Mouse (Mus musculus) hindbrain, embryonic 13.5 days (tissue): ENCODE measurements around the gene Hint3. TPM values are rescaled to one million over a fixed set of nuclear protein-coding genes. Genes with fewer than 3 reads are reported as not detected.

Source experiments
- ATAC-seq: fragments of 200-750 bp; cut with Nextera tagmentation; 2 replicates; pipeline ENCODE4 v1.8.0; 2017; ENCODE audit warnings: moderate TSS enrichment; ENCODE audit not compliant: low FRiP score
- H3K27ac ChIP-seq: fragments of 300-500 bp; sonication (generic); 2 replicates; pipeline ENCODE4 v1.5.1; 2015; ENCODE audit warnings: inconsistent platforms, mild to moderate bottlenecking, moderate library complexity
- H3K27me3 ChIP-seq: fragments of 300-500 bp; sonication (generic); 2 replicates; pipeline ENCODE4 v1.6.1; 2015; ENCODE audit warnings: mild to moderate bottlenecking, inconsistent platforms
- H3K36me3 ChIP-seq: fragments of 300-500 bp; sonication (generic); 2 replicates; pipeline ENCODE4 v1.6.1; 2015; ENCODE audit warnings: mild to moderate bottlenecking, inconsistent platforms
- H3K4me1 ChIP-seq: fragments of 300-500 bp; sonication (generic); replicated peaks from 2 replicates; pipeline ENCODE4 v1.6.1; 2015; ENCODE audit warnings: inconsistent platforms
- H3K4me2 ChIP-seq: fragments of 300-500 bp; sonication (generic); 2 replicates; pipeline ENCODE4 v1.6.1; 2015; ENCODE audit warnings: inconsistent platforms, mild to moderate bottlenecking, moderate library complexity
- H3K4me3 ChIP-seq: fragments of 300-500 bp; sonication (generic); 2 replicates; pipeline ENCODE4 v1.5.1; 2015; ENCODE audit warnings: mild to moderate bottlenecking, inconsistent platforms
- H3K9ac ChIP-seq: fragments of 300-500 bp; sonication (generic); 2 replicates; pipeline ENCODE4 v1.6.1; 2015; ENCODE audit warnings: mild to moderate bottlenecking, inconsistent platforms
- H3K9me3 ChIP-seq: fragments of 300-500 bp; sonication (generic); 2 replicates; pipeline ENCODE4 v1.6.1; 2016; ENCODE audit warnings: inconsistent platforms
- WGBS: fragments of 180-500 bp; shearing (Covaris S2); methylation state at CpG from one replicate; pipeline ENCODE4 v1.1.7; 2015; 5-methylcytosine and 5-hydroxymethylcytosine counted together
- polyA plus RNA-seq: library from polyadenylated mRNA; unstranded; fragments of >200 nt; fragmentation: Nextera tagmentation; extraction: Ambion mirVana; gene quantifications from 2 replicates; pipeline ENCODE4 v1.2.1, GENCODE M21; 2015

Hint3 gene
- polyA plus RNA-seq, 1 experiment from 2014 or later: 19.1 TPM

GRCm38 (mm10) chr10:30624161-30625019, 5.0 kb downstream of the Hint3 start:
- Histone ChIP-seq H3K4me3 (no peak overlapping the region), H3K36me3 (no peaks in the 10 kb centered on the region), H3K27me3 (0 out of 2 replicates have a peak, but pooled peaks cover 10% of the 10 kb centered on the region), H3K4me2 (no peak overlapping the region), H3K9me3 (no peaks in the 10 kb centered on the region), H3K4me1 (0 out of 2 replicates have a peak, but pooled peaks cover 4% of the 10 kb centered on the region), H3K9ac (no peak overlapping the region), H3K27ac (no peak overlapping the region; the same call in 1 of the 2 replicates)
- 61% methylated on average over 5 of the region's 5 CpGs for WGBS
- peak; percentile 63; the same call in 1 of the 2 replicates for ATAC-seq

DNA sequence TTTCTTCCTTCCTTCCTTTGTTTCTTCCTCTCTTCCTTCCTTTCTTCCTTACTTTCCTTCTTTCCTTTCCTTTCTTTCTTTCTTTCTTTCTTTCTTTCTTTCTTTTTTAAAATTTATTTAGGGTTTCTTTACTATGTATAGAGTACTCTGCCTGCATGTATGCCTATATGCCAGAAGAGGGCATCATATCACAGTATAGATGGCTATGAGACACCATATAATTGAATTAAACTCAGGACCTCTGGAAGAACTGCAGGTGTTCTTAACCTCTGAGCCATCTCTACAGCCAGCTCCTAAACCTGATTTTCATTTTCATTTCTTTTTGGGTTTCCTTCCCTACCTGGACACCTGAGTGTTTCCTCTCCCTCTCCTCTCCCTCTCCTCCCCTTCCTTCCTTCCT, 6.5 kb downstream of the Hint3 start:
- 0 out of 2 replicates have a peak, but pooled peaks cover 10% of the 10 kb centered on the region for H3K27me3 ChIP-seq
- H3K4me1 ChIP-seq: 0 out of 2 replicates have a peak, but pooled peaks cover 4% of the 10 kb centered on the region
- no peaks in the 10 kb centered on the region for H3K36me3 ChIP-seq
- H3K9ac ChIP-seq: no peak overlapping the region
- no peak overlapping the region for H3K27ac ChIP-seq
- H3K4me3 ChIP-seq: no peak overlapping the region
- H3K9me3 ChIP-seq: no peaks in the 10 kb centered on the region
- ATAC-seq: no peak
- no peak overlapping the region for H3K4me2 ChIP-seq

DNA sequence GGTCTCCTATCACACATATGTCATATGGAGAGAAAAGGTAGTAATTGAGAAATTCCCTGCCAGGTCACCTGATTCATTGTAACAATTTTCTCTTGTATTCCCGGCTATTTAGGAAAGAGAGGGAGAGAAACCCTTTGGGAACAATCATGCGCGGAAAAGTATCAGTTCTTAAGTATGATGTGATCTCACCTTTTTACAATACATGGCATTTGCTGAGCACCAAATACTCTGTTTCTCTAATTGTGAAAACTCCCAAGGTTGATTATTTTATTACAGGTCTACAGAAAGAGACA, 10.6 kb downstream of the Hint3 start:
- H3K27ac ChIP-seq: peak overlapping the region; percentile 49; the same call in 1 of the 2 replicates

GRCm38 (mm10) chr10:30618091-30618917, 11.1 kb downstream of the Hint3 start:
- peak; percentile 100 for ATAC-seq
- WGBS: 2% methylated on average over 49 of the region's 49 CpGs
- no peaks in the 10 kb centered on the region; the same call in 1 of the 2 replicates for H3K36me3 ChIP-seq
- no peaks in the 10 kb centered on the region for H3K9me3 ChIP-seq
- H3K27me3 ChIP-seq: 0 out of 2 replicates have a peak, but pooled peaks cover 10% of the 10 kb centered on the region
- peak overlapping the region; percentile 94 for H3K27ac ChIP-seq
- H3K9ac ChIP-seq: peak overlapping the region; percentile 77
- H3K4me1 ChIP-seq: peaks cover 6% of the 10 kb centered on the region
- peak overlapping the region; percentile 61 for H3K4me3 ChIP-seq
- H3K4me2 ChIP-seq: peak overlapping the region; percentile 70

More for the DNA sequence above, 10.6 kb downstream of the Hint3 start:
- H3K27me3 ChIP-seq: 0 out of 2 replicates have a peak, but pooled peaks cover 10% of the 10 kb centered on the region
- H3K9me3 ChIP-seq: no peaks in the 10 kb centered on the region
- H3K9ac ChIP-seq: peak overlapping the region; percentile 77
- H3K4me1 ChIP-seq: peaks cover 6% of the 10 kb centered on the region
- no peaks in the 10 kb centered on the region for H3K36me3 ChIP-seq
- no peak for ATAC-seq
- 53% methylated on average over 3 of the region's 3 CpGs for WGBS
- peak overlapping the region; percentile 61 for H3K4me3 ChIP-seq
- H3K4me2 ChIP-seq: peak overlapping the region; percentile 70

DNA sequence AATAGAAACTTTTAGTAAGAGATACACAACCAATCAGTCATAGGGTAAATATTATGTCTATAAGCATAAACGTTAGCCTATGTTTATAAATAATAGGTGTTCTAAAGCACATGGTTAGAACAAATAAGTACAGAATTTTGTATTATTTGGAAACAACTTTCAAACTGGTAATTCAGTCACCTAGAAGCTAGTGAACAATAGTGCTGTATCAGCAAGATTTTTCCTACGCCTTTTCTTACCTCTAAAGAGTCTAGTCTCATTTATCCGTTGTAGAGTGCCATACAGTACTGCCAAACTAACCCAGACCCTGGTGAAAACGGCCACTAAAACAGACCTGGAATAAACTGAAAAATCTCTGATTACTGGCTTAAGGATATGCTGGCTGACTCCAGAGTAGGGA, 16.4 kb downstream of the Hint3 start:
- Histone ChIP-seq H3K9ac (no peak overlapping the region), H3K27me3 (no peaks in the 10 kb centered on the region), H3K4me1 (peaks cover 6% of the 10 kb centered on the region), H3K27ac (no peak overlapping the region), H3K4me3 (no peak overlapping the region), H3K9me3 (no peaks in the 10 kb centered on the region), H3K36me3 (peaks cover 13% of the 10 kb centered on the region), H3K4me2 (no peak overlapping the region)
- WGBS: 83% methylated on average over 4 of the region's 4 CpGs
- ATAC-seq: no peak

DNA sequence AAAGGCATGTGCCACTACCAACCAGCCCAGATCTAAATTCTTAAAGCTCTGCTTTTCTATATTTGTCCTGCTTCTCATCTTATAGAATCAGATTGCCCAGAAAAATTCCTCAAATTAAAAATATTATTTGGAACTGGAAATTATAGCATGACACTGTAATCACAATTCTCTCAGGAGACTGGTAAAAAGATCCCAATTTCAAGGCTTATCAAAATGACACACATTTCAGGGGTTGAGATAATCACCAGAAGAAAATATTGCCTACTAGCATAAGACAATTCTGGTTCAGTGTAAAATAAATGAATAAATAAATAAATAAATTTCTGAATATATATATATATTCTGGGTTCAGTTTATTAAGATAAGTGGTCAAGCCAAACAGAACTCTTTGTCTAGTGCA, 19.8 kb downstream of the Hint3 start:
- no peak overlapping the region for H3K9ac ChIP-seq
- no peak for ATAC-seq
- H3K27ac ChIP-seq: no peak overlapping the region
- no peaks in the 10 kb centered on the region for H3K27me3 ChIP-seq
- H3K9me3 ChIP-seq: no peaks in the 10 kb centered on the region
- H3K4me3 ChIP-seq: no peak overlapping the region
- no peaks in the 10 kb centered on the region for H3K4me1 ChIP-seq
- H3K36me3 ChIP-seq: peaks cover 23% of the 10 kb centered on the region
- H3K4me2 ChIP-seq: no peak overlapping the region

DNA sequence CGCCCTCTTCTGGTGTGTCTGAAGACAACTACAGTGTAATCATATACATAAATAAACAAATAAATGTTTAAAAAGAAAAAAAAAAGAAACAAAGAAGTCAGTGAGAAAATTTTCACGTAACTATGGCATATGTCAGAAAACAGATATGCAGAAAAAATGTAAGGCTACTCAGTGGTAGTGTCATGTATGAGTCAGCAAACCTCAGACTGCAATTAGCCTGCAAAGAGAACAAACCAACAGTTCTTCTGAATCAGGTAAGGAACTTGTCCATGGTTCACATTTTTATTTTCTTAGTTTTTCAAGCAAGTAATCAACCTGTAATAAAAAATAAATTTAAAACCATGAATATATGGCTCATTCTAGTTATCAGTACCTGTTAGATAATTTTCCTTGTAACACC, 21.3 kb downstream of the Hint3 start:
- no peak for ATAC-seq
- Histone ChIP-seq H3K27ac (no peak overlapping the region), H3K4me3 (no peak overlapping the region), H3K9me3 (no peaks in the 10 kb centered on the region), H3K4me1 (no peaks in the 10 kb centered on the region), H3K27me3 (no peaks in the 10 kb centered on the region), H3K9ac (no peak overlapping the region), H3K36me3 (peaks cover 23% of the 10 kb centered on the region), H3K4me2 (no peak overlapping the region)
- WGBS: 74% methylated on average over 2 of the region's 2 CpGs

- H3K36me3 ChIP-seq: peaks cover 14% of the 10 kb centered on the region
- H3K9me3 ChIP-seq: no peaks in the 10 kb centered on the region
- peak; percentile 97 for ATAC-seq
- under 1% methylated on average over 28 of the region's 28 CpGs for WGBS
- H3K4me2 ChIP-seq: peak within 1 kb of the TSS; percentile 89
- H3K27ac ChIP-seq: peak within 1 kb of the TSS; percentile 91
- H3K27me3 ChIP-seq: no peaks in the 10 kb centered on the region
- peak within 1 kb of the TSS; percentile 84 for H3K9ac ChIP-seq
- H3K4me1 ChIP-seq: peaks cover 15% of the 10 kb centered on the region
- peak within 1 kb of the TSS; percentile 74 for H3K4me3 ChIP-seq
These were observed 28.9 kb downstream of the Hint3 start, which contains the start of gene Trmt11 for GRCm38 (mm10) chr10:30600542-30600966. TSS of gene Trmt11 (minus strand) at chr10:30600749.

DNA sequence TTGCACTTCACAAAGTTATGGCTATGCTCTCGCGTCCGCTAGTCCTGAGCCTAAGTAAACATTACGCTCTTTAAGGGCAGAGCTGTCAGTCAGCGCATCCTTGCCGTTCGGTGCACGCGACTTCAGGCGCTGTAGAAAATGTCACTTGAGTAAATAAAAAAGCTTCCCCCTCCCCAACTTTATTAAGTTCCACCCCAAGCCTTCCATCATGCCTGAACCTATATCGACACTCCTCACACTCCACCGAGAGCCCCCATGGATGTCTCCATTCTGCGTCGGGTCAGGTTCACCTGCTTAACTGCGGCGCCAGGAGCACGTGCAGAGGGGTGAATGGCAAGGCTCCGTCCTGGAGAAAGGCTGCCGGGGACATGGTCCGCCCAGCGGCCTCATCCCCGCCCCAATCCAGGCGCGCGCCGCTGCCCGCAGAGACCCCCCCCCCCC, 29.3 kb downstream of the Hint3 start:
- peak overlapping the region; percentile 89 for H3K4me2 ChIP-seq
- peak overlapping the region; percentile 84 for H3K9ac ChIP-seq
- no peaks in the 10 kb centered on the region for H3K27me3 ChIP-seq
- peak; percentile 88 for ATAC-seq
- H3K4me3 ChIP-seq: peak overlapping the region; percentile 74
- WGBS: under 1% methylated on average over 22 of the region's 27 CpGs
- peaks cover 18% of the 10 kb centered on the region for H3K36me3 ChIP-seq
- peak overlapping the region; percentile 91 for H3K27ac ChIP-seq
- peaks cover 15% of the 10 kb centered on the region for H3K4me1 ChIP-seq
- no peaks in the 10 kb centered on the region for H3K9me3 ChIP-seq

- Histone ChIP-seq H3K27ac (no peak overlapping the region), H3K4me3 (no peak overlapping the region), H3K36me3 (peaks cover 45% of the 10 kb centered on the region), H3K27me3 (no peaks in the 10 kb centered on the region), H3K4me2 (no peak overlapping the region), H3K9ac (no peak overlapping the region), H3K9me3 (no peaks in the 10 kb centered on the region), H3K4me1 (no peaks in the 10 kb centered on the region)
- WGBS: 70% methylated on average over 5 of the region's 5 CpGs
- 0 out of 2 replicates have a peak, but pooled peaks have one; percentile 39 for ATAC-seq
These were observed 42.4 kb downstream of the Hint3 start for GRCm38 (mm10) chr10:30587037-30587436.

GRCm38 (mm10) chr10:30585691-30586090, 43.7 kb downstream of the Hint3 start:
- 89% methylated on average over 1 of the region's 1 CpGs for WGBS
- Histone ChIP-seq H3K4me3 (no peak overlapping the region), H3K36me3 (peaks cover 47% of the 10 kb centered on the region), H3K4me2 (no peak overlapping the region), H3K4me1 (no peaks in the 10 kb centered on the region), H3K9ac (no peak overlapping the region), H3K27ac (no peak overlapping the region), H3K27me3 (no peaks in the 10 kb centered on the region), H3K9me3 (no peaks in the 10 kb centered on the region)
- no peak for ATAC-seq

- Histone ChIP-seq H3K9me3 (no peaks in the 10 kb centered on the region), H3K36me3 (peaks cover 20% of the 10 kb centered on the region), H3K4me3 (no peak overlapping the region), H3K27ac (no peak overlapping the region), H3K27me3 (no peaks in the 10 kb centered on the region), H3K9ac (no peak overlapping the region), H3K4me1 (no peaks in the 10 kb centered on the region), H3K4me2 (no peak overlapping the region)
- 95% methylated on average over 5 of the region's 5 CpGs for WGBS
- ATAC-seq: no peak
These were observed 51.7 kb downstream of the Hint3 start for GRCm38 (mm10) chr10:30577670-30578280.
